Mouse (Mus musculus): Measurements from ENCODE around the gene Dab1. TPM values are rescaled to one million over a fixed set of nuclear protein-coding genes. Genes with fewer than 3 reads are reported as not detected.

Gene Dab1
- total RNA-seq, 2 experiments from 2014 or later, result 0.49 to 0.86 TPM

DNA sequence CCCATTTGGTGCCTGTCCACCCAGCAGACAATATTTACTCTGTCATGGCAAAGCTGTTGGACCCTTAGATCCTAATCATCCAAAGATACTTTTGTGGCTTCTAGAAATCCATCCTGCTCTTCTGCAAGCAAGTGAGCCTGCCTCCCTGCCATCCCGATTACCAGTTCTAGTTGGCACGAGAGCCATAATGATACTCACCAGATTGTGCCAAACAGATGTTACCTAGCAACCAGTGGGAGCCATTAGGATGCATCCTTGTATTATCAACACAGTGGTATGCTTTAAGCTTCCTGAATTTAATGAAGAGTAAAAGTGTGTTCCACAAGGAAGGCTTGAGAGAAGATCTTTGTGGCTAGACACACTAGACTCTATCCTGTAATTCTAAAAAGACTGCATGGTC, 355.8 kb downstream of the Dab1 start:
- DNase-seq, result no peak

DNA sequence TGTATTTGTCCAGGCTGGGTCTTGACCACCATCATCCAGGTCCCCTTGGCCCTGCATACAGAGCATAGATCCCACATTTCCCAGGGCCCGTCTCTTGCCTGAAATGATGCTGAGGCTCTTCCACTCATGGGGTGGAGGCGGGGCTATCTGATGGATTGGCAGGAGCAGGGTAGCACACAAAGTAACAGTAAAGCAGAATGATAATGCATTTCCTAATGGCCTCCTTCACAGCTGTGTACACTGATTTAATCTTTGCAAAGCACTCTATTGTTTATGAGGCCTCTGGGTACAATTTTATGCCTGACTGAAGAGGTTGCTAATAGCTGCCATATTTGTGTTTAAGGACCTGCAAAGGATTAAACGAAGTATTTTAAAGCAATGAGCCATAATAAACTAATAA, 374.7 kb downstream of the Dab1 start:
- DNase-seq, result no peak

DNA sequence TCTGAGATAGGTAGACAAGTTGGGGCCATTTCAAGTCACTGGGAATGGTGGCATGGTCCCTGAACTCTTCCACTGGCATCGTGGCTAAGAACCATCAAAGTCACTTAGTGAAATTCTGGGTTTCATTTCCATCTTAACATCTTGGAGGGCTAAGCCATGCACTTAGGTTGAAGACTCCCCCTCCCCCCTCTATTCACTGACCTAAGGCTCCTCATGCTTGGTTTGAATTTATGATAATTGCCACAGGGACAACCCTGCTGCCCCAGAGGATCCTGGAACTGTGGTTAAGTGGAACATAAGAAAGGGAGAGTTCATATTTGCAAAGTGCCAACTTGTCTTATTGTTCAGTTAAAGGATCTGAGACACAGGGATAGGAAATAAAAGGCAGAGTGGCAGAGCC, 375.2 kb downstream of the Dab1 start:
- DNase-seq, result no peak

DNA sequence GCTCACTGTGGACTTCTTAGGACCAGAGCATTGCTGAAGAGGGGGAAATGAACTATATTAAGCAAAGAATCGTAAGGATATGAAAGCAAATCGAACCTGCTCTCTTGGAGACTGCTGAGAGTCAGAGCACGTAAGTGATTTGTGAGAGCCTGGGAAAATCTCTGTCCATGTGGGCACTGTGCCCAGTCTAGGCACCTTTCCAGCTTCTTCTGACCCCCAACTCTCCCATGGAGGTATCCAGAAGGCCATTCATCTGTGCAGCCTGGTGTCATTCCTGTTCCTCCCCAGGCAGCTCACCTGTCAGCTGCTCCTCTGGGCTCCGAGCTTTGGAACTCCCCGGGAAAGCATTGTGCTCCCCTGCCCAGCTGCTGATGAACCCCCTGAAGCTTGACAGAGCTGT, 389.2 kb downstream of the Dab1 start:
- peak; percentile 1 to 10 for DNase-seq

DNA sequence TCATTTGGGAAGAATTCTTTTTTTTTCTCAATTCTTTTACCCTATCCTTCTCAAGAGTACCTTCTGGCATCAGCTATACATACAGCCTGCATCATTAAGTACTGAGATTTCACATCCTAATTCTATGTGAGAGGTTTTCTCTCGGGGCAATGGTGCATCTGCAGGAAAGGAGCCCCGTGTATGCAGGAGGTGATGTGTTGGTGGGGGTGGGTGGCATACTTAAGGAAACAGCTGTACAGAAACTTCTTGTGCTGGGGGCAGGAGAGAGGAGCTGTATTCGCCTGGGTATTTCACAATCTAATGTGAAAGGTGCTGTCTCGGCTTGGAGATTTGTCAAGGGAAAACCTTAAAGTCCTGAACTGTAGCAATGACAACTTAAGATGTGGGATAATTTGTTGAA, 392.5 kb downstream of the Dab1 start:
- no peak for DNase-seq

DNA sequence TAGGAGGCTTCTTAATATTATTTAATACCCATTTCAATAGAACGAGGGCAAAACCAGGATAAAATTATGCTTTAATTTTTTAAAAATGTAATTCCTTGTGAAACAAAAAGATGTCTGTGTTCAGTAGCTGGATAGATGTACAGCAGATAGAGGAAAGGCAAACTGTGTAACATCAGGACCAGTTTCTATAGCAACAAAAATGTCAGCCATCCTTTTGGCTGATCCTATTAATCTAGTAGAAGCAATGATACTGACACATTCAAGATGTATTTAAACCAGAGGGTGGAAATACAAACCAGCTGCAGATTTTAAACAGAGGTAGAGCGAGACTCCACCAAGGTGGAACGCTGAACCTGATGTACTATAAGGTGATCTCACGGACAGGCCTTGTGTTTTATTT, 393.0 kb downstream of the Dab1 start:
- no peak for DNase-seq

DNA sequence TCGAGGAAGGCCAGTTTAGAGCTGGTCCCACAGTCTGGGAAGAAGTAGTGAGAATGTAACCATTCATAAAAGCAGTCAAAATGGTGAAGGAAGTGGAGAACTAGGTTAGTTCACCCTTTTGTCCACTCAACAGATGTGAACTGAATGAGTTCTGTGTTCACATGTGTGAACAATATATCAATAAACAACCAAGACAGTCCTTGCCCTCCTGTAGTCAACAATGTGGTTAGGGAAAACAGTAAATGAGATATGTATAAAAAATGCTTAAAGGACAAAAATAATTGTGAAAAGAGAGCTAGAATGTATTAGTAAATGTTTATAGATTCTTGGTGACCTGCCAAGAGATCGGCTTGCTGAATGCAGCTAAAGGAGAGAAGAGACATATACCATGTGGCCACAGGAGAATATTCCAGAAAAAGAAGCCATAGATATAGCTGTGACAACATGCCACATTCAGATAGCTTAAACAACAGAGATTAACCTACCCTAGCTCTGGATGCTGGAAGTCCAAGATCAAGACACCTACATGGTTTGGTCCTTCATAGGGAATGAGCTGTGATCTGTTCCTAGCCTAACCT, 406.0 kb downstream of the Dab1 start:
- DNase-seq, result no peak

DNA sequence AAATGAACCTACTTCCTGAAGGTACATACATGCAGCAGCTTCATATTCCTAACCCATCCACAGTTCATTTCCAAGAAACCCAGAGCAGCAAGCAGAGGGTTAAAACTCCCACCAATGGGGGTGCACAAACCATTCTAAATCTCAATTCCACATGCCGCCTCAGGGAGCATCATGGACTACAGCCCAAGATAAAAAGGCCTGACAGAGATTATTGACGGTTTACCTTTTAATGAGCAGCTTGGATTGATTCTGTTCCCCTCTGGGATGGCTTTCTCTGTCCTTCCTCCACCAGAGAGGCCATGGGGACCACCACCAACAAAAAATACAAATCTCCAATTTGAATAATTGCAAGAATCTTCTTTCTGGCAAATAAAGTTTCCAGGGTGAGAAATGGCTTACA, 407.7 kb downstream of the Dab1 start:
- DNase-seq, result no peak

DNA sequence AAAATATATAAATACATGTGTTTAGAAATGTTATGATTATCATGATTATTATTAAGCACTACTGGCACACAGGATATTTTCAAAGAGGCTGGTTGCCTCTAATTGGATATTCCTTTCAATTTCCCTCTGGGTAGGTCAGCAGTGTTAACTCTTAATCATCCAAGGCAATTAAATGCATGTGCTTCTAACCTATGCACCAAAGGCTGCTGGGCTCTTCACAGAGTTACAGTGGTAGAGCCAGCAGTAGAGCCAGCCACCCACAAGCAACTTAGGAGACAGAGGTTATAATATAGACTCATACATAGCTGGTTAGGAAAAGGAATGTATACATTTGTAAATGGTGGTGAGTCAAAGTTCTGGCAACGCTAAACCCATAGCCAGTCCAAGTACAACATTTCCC, 408.1 kb downstream of the Dab1 start:
- DNase-seq, result no peak

DNA sequence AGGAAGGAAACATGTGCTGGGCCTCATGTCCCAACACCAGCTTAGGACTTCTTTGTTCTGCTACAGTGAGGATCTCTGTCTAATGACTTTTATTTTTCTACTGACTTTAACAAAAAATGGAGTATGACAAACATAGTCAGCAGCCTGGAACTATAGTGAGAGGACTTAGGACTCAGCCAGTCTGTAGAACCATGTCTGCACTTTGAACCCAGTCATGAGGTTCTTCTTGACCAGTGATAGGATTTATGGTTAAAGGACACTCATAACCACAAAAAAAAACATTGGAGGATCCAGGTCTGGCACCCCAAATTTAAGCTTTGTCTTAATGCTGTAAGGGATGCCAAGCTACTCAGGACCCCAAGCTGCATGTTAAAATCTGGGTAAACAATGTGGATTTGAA, 416.9 kb downstream of the Dab1 start:
- DNase-seq, result no peak

DNA sequence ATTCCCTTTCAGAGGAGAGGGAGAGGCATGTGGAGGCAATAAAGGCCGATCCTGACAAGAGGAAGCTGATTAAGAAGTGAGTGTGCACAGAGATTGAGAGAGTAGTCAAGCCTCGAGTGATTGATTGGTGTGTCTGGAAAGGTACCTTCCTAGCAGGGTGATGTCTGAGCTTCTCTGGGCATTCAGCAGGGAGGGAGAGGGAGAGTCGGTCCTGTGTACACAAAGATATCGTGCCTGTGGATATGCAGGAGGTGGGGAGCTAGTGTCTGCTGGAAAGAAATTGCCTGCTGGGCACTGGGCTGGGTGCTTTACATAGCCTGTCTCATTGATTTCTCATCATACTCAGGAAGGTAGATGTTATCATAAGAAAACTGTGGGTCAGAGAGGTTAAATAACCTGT, 420.4 kb downstream of the Dab1 start:
- DNase-seq, result no peak

DNA sequence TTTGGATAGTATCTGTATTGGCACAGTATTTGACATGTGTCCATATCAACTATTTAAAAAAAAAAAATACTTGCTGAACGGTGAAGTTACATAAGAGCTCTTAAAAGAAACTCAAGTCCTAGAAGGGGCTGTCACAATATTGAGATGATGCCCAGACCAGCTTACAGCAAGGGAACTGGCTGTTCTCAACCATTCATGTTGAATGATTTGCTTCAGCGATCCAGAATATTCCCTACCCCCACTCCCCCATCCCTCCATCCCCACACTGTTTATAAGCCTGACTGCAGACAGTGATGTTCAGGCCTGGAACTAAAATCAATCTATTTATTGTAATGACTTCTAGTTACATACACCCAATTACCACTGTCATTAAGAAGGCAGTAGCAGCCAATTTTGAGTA, 424.3 kb downstream of the Dab1 start:
- no peak for DNase-seq

DNA sequence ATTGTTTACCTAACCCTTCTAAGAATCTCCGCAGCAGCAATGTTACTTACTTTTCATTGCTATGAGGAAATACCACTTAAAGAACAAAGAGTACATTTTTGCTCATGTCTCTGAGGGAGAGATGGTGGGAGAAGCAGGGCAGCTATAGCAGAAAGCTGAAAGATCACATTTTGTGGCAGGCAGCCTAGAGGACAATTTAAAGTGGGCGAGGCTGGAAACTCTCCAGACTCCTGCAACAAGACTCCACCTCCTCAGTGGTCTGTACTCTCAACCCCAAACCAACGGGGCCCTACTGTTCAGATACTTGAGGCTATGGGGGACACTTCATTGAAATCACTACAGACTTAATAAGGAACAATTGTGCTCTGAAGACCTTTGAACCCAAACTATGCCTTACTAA, 425.5 kb downstream of the Dab1 start:
- no peak for DNase-seq

DNA sequence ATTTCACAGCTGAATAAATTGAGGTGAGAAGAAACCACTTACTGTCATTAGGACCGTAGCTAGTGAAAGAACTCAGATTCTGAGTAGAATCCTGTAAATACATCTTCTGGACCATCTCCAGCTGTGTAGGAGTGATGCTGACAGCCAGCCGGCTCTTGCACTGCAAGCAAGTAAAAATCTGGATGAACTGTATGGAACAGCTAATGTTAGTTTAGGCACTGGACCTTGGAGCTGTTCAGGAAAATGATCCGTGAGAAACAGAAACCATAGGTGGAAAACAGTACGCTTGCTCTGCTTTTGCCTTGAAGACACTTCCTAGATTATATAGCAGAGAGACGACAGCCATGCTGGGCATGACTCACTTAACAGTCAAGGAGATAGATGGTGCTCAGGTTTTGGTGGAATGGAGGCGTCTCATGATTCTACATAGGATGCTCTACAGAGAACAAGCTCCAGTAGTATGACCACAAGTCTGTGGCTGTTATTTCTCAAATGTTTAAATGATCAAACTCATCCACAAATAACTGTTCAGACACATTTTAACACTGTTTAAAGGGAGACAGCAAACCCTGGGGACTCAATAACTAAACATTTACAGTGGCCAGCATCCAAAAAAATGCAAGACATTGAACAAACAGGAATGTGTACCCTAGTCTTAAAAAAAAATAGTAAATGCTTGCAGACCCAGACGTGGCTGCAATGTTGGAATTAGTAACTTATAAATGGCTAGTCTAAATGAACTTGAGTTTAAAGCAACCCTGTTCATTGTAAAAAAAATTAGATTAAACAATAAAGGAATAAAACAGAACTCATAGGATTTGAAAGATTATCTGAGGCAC, 429.0 kb downstream of the Dab1 start:
- no peak for DNase-seq

DNA sequence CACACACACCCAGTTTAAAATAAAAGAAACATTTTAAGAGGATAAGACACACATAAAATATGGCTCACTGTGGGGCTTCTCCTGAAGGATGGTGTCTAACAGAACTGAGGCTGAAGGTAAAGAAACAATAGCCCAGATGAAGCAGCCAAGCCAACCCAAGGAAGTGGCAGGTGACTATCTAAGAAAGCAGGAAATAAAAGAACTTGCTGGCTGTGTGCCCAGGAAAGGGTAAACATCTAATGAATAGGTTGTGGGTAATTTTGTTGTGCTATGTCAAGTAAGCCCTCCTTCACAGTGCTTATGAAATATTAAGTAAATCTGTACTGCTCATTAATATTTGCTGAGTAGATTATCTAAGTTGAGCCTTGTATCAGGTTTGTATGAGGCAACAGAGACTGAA, 438.0 kb downstream of the Dab1 start:
- no peak for DNase-seq

DNA sequence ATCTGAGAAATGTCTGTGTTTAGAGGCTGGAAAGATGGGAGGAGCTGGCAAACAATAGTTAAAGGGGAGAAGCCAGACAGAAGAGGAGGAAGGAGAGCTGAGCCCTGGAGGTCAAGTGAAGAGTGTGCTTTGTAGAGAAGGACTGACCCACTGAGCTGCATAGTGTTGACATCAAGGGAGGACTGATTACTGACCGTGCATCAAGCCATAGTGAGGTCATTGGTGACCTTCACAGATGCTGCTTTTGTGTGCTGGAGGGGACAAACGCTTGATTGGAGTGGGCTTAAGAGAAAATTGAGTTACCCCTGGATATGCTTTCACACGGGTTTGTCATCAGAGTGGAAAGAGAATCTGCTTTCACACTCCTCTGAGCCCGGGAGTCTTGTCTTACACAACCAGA, 440.4 kb downstream of the Dab1 start:
- no peak for DNase-seq

DNA sequence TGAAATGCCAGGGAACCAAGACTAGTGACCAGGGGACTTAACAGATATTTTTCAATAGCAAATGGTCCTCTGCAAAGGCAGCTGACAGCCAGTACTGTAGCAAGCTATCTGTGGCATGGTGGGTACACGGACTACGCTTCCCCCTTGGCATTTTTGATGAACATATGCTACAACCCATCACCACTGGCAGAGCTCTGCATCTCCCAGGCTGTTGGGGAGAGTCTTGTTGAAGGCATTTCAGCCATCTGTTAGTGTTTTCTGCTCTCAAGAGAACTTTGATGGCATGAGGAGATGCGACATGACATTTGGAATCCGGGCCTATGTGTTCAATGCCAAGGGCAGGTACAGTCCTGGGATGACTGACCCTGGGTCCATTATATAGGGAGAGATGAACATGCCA, 443.2 kb downstream of the Dab1 start:
- no peak for DNase-seq

DNA sequence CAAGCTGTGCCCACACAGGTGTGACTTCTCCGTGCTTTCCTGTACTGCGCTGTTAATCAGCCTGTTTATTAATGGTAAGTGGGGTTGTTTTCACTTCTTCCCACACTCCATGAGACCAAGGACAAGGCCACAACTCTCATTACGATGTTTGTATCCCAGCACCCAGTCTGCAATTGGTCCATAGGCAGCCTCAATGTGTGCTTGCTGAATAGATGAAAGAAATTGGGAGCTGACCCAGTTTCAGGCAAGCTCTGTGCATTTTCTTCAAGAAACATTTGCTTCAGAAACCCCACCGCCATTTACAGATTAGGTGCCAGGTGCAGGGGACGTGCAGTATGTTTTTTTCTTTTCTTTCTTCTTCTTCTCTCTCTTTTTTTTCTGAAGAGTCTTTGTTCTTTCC, 447.7 kb downstream of the Dab1 start:
- DNase-seq, result no peak

DNA sequence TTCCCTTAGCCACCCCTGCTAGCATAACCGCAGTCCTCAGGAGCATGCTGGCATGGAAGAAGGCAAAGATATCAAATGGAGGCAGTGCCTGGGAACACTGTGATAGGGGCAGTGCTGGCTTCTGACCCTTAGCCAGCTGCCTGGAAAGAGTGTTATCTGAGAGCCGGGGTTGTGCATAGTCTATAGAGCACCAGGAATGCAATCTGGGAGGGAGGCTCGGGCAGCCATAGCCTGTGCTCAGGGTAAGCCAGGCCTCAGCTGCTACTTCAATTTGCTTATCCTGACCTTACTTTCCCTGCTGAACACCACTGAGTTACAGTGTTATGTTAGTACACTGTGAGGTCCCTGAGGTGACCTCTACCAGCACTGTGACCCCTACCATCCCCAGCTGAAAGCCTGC, 448.6 kb downstream of the Dab1 start:
- no peak for DNase-seq

DNA sequence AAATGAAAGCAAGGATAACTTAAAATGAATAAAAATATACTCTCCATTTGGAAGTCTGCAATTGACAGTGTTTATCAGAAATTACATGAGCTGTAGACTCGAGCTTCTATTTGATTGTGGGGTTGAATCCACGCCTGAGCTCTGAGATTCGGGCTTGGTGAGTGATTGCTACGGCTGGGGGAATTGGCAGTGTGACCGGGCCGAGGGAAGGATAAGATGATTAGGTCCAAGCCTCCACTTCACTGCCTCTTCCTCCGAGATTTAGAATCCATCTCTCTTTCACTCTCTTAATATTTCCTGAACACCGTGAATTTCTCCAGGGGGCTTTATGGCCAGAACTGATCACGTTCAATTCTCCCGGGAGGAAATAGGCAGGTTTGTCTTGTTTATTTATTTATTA, 452.1 kb downstream of the Dab1 start:
- DNase-seq, result no peak

DNA sequence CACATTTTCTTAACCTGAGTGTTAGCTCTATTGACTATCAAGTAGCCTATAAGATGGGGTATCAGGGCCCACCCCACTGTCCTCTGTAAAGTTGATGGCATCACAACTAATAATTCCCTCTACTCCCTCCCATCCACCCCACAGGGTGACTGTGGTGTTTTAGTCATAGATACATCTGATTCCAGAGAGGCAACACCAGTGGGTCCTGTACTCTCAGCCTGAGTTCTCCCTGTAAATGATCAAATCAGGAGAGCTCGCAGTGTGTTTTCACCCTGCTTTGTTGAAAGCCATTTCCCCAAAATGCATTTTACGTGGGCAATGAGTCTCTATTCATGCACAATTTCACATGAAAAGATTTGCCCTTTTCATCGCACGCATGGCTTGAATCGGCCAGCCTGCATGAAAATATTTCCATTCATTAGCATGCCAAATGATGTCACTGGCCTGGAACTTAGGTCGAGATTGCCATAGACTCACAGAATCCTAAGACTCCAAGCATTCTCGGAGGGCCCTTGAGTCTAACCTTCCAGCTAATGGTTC, 454.8 kb downstream of the Dab1 start:
- DNase-seq, result no peak

DNA sequence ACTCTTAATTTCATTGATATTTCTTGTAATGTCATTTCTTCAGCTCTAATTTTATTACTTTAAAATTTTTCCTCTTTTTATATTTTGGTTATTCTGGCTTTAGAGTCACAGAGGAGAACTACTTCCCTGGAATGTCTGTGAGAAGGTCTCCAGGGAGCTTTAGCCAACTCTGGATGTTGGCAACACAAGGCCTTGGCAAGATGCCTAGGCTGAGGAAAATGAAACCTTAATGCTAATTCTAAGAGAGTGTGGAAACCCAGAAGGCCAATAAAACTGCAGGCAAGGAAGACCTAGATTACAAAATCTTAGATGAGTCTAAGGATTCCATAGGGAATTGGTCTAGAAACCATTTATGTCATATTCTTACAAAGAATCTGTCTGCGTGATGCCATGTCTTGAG, 458.6 kb downstream of the Dab1 start:
- peak; percentile 31 to 52 for DNase-seq

DNA sequence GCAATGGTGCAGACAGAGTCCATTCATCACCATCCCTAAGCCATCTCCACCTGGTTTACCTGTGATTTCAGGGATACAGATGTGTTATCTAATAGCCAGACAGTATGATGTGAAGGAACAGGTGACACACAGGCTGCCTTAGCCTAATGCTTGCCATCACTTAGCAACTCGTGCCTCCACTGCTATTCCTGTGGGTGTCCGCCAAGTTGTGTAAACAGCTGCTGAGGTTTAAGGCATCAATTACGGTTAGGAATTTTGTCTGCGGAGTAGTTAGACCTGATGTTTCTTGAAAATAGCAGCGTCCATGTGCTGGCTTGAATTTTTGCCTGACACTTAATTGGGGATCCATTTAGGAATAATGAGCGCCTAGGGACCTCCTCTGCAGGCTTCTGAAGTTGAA, 487.1 kb downstream of the Dab1 start:
- DNase-seq, result no peak

DNA sequence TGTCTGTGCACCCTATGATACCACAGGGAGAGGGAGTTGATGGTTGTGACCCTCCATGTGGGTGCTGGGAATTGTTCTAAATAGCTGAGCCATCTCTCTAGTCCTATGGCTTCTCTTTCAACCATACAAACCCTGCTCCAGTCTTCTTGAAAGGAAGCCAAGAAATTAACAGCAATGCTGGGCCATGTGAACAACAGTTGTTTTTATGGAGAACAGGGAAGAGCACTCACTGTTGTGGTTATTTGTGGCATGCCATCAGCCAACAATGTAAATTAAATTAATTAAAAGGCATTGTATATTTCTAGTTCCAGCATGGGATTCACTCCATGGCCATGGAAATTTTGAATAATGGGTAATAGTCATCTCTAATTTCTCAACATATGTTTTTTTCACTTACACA, 492.5 kb downstream of the Dab1 start:
- no peak for DNase-seq

Measured in adrenal gland, postnatal 36 days (tissue).